15 mouse cellular contexts compared by ENCODE assay signal in genomic region chr13:54912894-54913621, GRCm38 (mm10). TPM values are rescaled to one million over a fixed set of nuclear protein-coding genes. Genes with fewer than 3 reads are reported as not detected.
DNase-seq lines count a peak whose midpoint lies in the region; ATAC-seq and TF ChIP-seq lines count a peak whose summit lies in the region.
"Had no signal": no experiment of that assay in that cellular context is flagged by ENCODE, and none has a peak within 500 bp of the region (broad histone marks: within the 10 kb centered on the region; RNA-seq: fewer than 3 reads in every experiment).

No protein-coding gene starts in this region.

- H3K27ac ChIP-seq in layer of hippocampus, adult 2 months = peak overlapping the region; percentile 78
- no peak overlapping the region for H3K27ac ChIP-seq in forebrain, embryonic 15.5 days (replicated peaks)
- H3K27ac ChIP-seq: liver, embryonic 12.5 days; neural tube, embryonic 13.5 days; stomach, embryonic 15.5 days had no signal

- ATAC-seq in forebrain, embryonic 15.5 days (replicated peaks) = peak; percentile 55; the same call in 1 of the 2 replicates
- ATAC-seq: liver, embryonic 12.5 days had no signal

- no peak overlapping the region for H3K4me3 ChIP-seq in layer of hippocampus, adult 2 months
- H3K4me3 ChIP-seq in forebrain, embryonic 15.5 days = no peak overlapping the region
- H3K4me3 ChIP-seq: liver, embryonic 12.5 days; neural tube, embryonic 13.5 days; stomach, embryonic 15.5 days had no signal

- 8% methylated on average over 16 of the region's 16 CpGs for WGBS in forebrain, embryonic 15.5 days

- no peak overlapping the region for H3K9ac ChIP-seq in forebrain, embryonic 15.5 days (replicated peaks)
- H3K9ac ChIP-seq: liver, embryonic 12.5 days; neural tube, embryonic 13.5 days; stomach, embryonic 15.5 days had no signal

- no peak for TF ChIP-seq CTCF in layer of hippocampus, adult 2 months (conservative IDR thresholded peaks at IDR 0.05)

- intact Hi-C loops in heart, postnatal 10 days (cut with DNase I) = no loop called here

- H3K4me1 ChIP-seq in forebrain, embryonic 15.5 days = peaks cover 21% of the 10 kb centered on the region
- H3K4me1 ChIP-seq: liver, embryonic 12.5 days; stomach, embryonic 15.5 days had no signal

- H3K9me3 ChIP-seq in forebrain, embryonic 15.5 days = no peaks in the 10 kb centered on the region
- H3K9me3 ChIP-seq: liver, embryonic 12.5 days; neural tube, embryonic 13.5 days; stomach, embryonic 15.5 days had no signal

- 0 out of 2 replicates have a peak, but pooled peaks cover 5% of the 10 kb centered on the region for H3K27me3 ChIP-seq in forebrain, embryonic 15.5 days

- H3K36me3 ChIP-seq in forebrain, embryonic 15.5 days = no peaks in the 10 kb centered on the region
- H3K36me3 ChIP-seq: liver, embryonic 12.5 days; neural tube, embryonic 13.5 days; stomach, embryonic 15.5 days had no signal

- DNase-seq in layer of hippocampus, adult 2 months (ENCODE audit: low spot score in 2 of 2) = peak in 1 of 2 experiments; percentile 39
- DNase-seq in layer of hippocampus, postnatal 25 days (ENCODE audit: extremely low spot score in 1 of 2, low spot score in 1 of 2) = no peak
- DNase-seq in retina, postnatal 1 day = peak; percentile 54
- no peak for DNase-seq in retina, embryonic 14.5 days (ENCODE audit: low spot score)
- no peak for DNase-seq in heart, postnatal 10 days
- DNase-seq in frontal cortex, postnatal 10 days (ENCODE audit: low spot score in 2 of 2) = no peak
- DNase-seq: adrenal gland, postnatal 25 days; cerebellum, adult 2 months; heart, adult 11 months; kidney, adult 9 months; thymus, postnatal 36 days had no signal

- no peak overlapping the region for H3K4me2 ChIP-seq in forebrain, embryonic 15.5 days (replicated peaks)
- H3K4me2 ChIP-seq: liver, embryonic 12.5 days; stomach, embryonic 15.5 days had no signal

RNA-seq across cellular contexts. Expression of gene Unc5a, which starts 36.2 kb away (rescaled TPM):
- 100 to 1,000 TPM; 146 to 148 TPM for total RNA-seq in layer of hippocampus, adult 2 months (2021)
- total RNA-seq in layer of hippocampus, postnatal 25 days (2021) = 100 to 1,000 TPM; 140 to 143 TPM
- polyA plus RNA-seq in forebrain, embryonic 15.5 days (2015; fragmentation: Nextera tagmentation; extraction: Ambion mirVana) = 16.6 and 16.9 TPM in 2 replicates
- total RNA-seq in heart, postnatal 10 days (2021) = 1 to 10 TPM; 1.0 to 1.6 TPM

Comparison
In these comparisons a context has a peak if more than half of its experiments do, and no peak if none do; other contexts are left out.
1. RNA of gene Unc5a, which starts 36.2 kb away (total RNA-seq): 146 to 148 TPM in layer of hippocampus, adult 2 months and 140 to 143 TPM in layer of hippocampus, postnatal 25 days; 1.0 to 1.6 TPM in heart, postnatal 10 days; every median in the first group is over 10 times any median in the second.